Mouse (Mus musculus): ENCODE results near the gene Grm3. TPM values are rescaled to one million over a fixed set of nuclear protein-coding genes. Genes with fewer than 3 reads are reported as not detected.

The Grm3 gene
- total and polyA plus RNA-seq, 3 experiments, result not detected

GRCm38 (mm10) chr5:9557706-9558105 is 167.3 kb downstream of the Grm3 start:
- DNase-seq (ENCODE audit: low read depth, low spot score), result no peak
- no peaks in the 10 kb centered on the region for H3K36me3 ChIP-seq (ENCODE audit: control insufficient read depth in 1 of 2, insufficient read depth in 2 of 2, low read length in 2 of 2)
- TF ChIP-seq POLR2AphosphoS2 (IDR thresholded peaks at IDR 0.05; ENCODE audit: low read length), result no peak
- TF ChIP-seq MYC (IDR thresholded peaks at IDR 0.05; ENCODE audit: low read depth, low read length), result no peak
- TF ChIP-seq CTCF (IDR thresholded peaks at IDR 0.05 in 2 of 3, conservative IDR thresholded peaks at IDR 0.05 in 1 of 3; ENCODE audit: control insufficient read depth in 1 of 3, insufficient read depth in 1 of 3, low read depth in 2 of 3, low read length in 3 of 3, poor library complexity in 1 of 3, severe bottlenecking in 1 of 3), result no peak
- no peak for TF ChIP-seq ETS1 (IDR thresholded peaks at IDR 0.05; ENCODE audit: low read depth, low read length)
- no peak for TF ChIP-seq HCFC1 (IDR thresholded peaks at IDR 0.05; ENCODE audit: low read depth, low read length)
- TF ChIP-seq CHD2 (IDR thresholded peaks at IDR 0.05; ENCODE audit: low read length), result no peak
- TF ChIP-seq JUND (IDR thresholded peaks at IDR 0.05; ENCODE audit: low read depth, low read length), result no peak
- TF ChIP-seq ZKSCAN1 (IDR thresholded peaks at IDR 0.05; ENCODE audit: low read depth, low read length), result no peak
- TF ChIP-seq ELF1 (IDR thresholded peaks at IDR 0.05; ENCODE audit: low read depth, low read length), result no peak

GRCm38 (mm10) chr5:9540822-9541557 is 184.0 kb downstream of the Grm3 start:
- no peaks in the 10 kb centered on the region for H3K27me3 ChIP-seq (ENCODE audit: control insufficient read depth in 1 of 2, insufficient read depth in 2 of 2, low read length in 2 of 2)
- no peak overlapping the region for H3K27ac ChIP-seq (ENCODE audit: control insufficient read depth, low read depth, low read length)
- H3K4me3 ChIP-seq (ENCODE audit: control insufficient read depth in 1 of 2, insufficient read depth in 1 of 2, low read depth in 2 of 2, low read length in 2 of 2), result no peak overlapping the region
- TF ChIP-seq USF2 (IDR thresholded peaks at IDR 0.05; ENCODE audit: borderline replicate concordance in 1 of 2, insufficient read depth in 1 of 2, low read depth in 1 of 2, low read length in 2 of 2) (no peak), E2F4 (IDR thresholded peaks at IDR 0.05; ENCODE audit: borderline replicate concordance, low read depth, low read length) (no peak), SMC3 (IDR thresholded peaks at IDR 0.05; ENCODE audit: low read depth, low read length) (0 out of 2 replicates have a peak, but pooled peaks have one; percentile 10), ELF1 (IDR thresholded peaks at IDR 0.05; ENCODE audit: low read depth, low read length) (no peak), UBTF (IDR thresholded peaks at IDR 0.05; ENCODE audit: borderline replicate concordance, insufficient read depth, low read depth, low read length) (no peak), TCF12 (IDR thresholded peaks at IDR 0.05; ENCODE audit: low read depth, low read length) (no peak), MXI1 (IDR thresholded peaks at IDR 0.05; ENCODE audit: low read depth, low read length) (no peak), CHD2 (IDR thresholded peaks at IDR 0.05; ENCODE audit: low read length) (no peak), GATA1 (IDR thresholded peaks at IDR 0.05; ENCODE audit: low read depth, low read length) (no peak), ZC3H11A (IDR thresholded peaks at IDR 0.05; ENCODE audit: low read depth, low read length) (no peak), ETS1 (IDR thresholded peaks at IDR 0.05; ENCODE audit: low read depth, low read length) (no peak), ZMIZ1 (IDR thresholded peaks at IDR 0.05; ENCODE audit: low read depth, low read length) (no peak), MAFK (IDR thresholded peaks at IDR 0.05; ENCODE audit: borderline replicate concordance, low read depth, low read length) (no peak), CTCF (IDR thresholded peaks at IDR 0.05 in 2 of 3, conservative IDR thresholded peaks at IDR 0.05 in 1 of 3; ENCODE audit: control insufficient read depth in 1 of 3, insufficient read depth in 1 of 3, low read depth in 2 of 3, low read length in 3 of 3, poor library complexity in 1 of 3, severe bottlenecking in 1 of 3) (peak in 1 of 3 experiments; percentile 19; a peak in 1 of 6 replicates), GABPA (IDR thresholded peaks at IDR 0.05; ENCODE audit: low read depth, low read length) (no peak), ZNF384 (IDR thresholded peaks at IDR 0.05; ENCODE audit: low read depth, low read length) (no peak)
- H3K9ac ChIP-seq (ENCODE audit: control insufficient read depth, low read depth, low read length, poor library complexity, severe bottlenecking), result no peak overlapping the region
- H3K36me3 ChIP-seq (ENCODE audit: control insufficient read depth in 1 of 2, insufficient read depth in 2 of 2, low read length in 2 of 2), result no peaks in the 10 kb centered on the region
- no peaks in the 10 kb centered on the region for H3K4me1 ChIP-seq (ENCODE audit: control insufficient read depth in 1 of 2, insufficient read depth in 2 of 2, low read length in 2 of 2)
- H3K9me3 ChIP-seq (replicated peaks; ENCODE audit: insufficient read depth, low read length), result no peaks in the 10 kb centered on the region
- H3K79me2 ChIP-seq (ENCODE audit: control insufficient read depth, insufficient read depth, low read length, poor library complexity), result no peaks in the 10 kb centered on the region
- DNase-seq (ENCODE audit: low read depth, low spot score), result peak; percentile 6

More at GRCm38 (mm10) chr5:9557706-9558105, 167.3 kb downstream of the Grm3 start:
- no peaks in the 10 kb centered on the region for H3K4me1 ChIP-seq (ENCODE audit: control insufficient read depth in 1 of 2, insufficient read depth in 2 of 2, low read length in 2 of 2)
- no peak overlapping the region for H3K27ac ChIP-seq (ENCODE audit: control insufficient read depth, low read depth, low read length)
- no peaks in the 10 kb centered on the region for H3K9me3 ChIP-seq (replicated peaks; ENCODE audit: insufficient read depth, low read length)
- no peaks in the 10 kb centered on the region for H3K79me2 ChIP-seq (ENCODE audit: control insufficient read depth, insufficient read depth, low read length, poor library complexity)
- no peak overlapping the region for H3K9ac ChIP-seq (ENCODE audit: control insufficient read depth, low read depth, low read length, poor library complexity, severe bottlenecking)
- no peak overlapping the region for H3K4me3 ChIP-seq (ENCODE audit: control insufficient read depth in 1 of 2, insufficient read depth in 1 of 2, low read depth in 2 of 2, low read length in 2 of 2)
- H3K27me3 ChIP-seq (ENCODE audit: control insufficient read depth in 1 of 2, insufficient read depth in 2 of 2, low read length in 2 of 2), result no peaks in the 10 kb centered on the region

All from MEL (cell line).